Mouse (Mus musculus) liver (tissue): ENCODE data around the gene Grk3.

ENCODE experiments used
- DNase-seq: peaks from one replicate; pipeline ENCODE4 v3.0.0-alpha.2; 2020; ENCODE audit warnings: mixed read lengths

Grk3 gene

DNA sequence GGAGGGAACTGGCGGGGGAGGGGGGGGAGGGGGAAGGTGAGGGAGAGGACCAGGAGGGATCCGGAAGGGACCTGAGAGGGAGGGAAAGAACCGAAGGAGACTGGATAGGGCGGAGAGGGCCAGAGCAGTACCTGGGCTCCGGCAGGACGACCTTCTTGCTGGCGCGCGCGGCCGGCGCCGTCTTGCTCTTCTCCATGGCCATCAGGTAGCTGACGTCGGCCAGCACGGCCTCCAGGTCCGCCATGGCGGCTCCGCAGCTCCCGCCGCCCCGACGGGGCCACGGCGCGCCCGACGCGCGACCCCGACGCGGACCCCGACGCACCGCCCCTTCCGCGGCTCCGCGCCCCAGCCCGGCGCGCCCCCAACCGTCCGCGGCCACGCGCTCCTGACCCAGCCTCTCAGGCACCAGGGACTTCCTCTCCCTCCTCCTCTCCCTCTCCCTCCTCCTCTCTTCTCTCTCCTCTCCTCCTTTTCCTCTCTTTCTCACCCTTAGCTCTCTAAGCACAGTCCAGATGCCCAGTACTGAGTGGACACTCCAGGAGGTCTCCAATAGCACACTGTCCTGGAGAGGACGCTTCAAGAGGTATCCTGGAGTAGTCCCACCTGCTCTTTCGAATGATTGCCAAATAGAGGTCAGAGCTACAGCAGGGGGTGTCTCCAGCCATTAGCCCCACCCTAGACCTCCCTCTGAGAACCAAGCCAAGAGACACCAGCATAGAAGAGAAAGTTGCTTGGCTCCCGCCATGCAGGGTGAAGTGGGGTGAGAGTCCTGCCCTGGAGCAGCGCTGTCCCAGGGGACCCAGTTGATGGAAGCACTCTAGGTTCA, at the start of gene Grk3:
Grk3 (minus strand) TSS at position 556 of the 826 bp plus-strand sequence.
- DNase-seq, result peak; percentile 64

- DNase-seq, result peak; percentile 62
Observed at GRCm38 (mm10) chr5:113054308-113054707, 38.7 kb upstream of the Grk3 start.

DNA sequence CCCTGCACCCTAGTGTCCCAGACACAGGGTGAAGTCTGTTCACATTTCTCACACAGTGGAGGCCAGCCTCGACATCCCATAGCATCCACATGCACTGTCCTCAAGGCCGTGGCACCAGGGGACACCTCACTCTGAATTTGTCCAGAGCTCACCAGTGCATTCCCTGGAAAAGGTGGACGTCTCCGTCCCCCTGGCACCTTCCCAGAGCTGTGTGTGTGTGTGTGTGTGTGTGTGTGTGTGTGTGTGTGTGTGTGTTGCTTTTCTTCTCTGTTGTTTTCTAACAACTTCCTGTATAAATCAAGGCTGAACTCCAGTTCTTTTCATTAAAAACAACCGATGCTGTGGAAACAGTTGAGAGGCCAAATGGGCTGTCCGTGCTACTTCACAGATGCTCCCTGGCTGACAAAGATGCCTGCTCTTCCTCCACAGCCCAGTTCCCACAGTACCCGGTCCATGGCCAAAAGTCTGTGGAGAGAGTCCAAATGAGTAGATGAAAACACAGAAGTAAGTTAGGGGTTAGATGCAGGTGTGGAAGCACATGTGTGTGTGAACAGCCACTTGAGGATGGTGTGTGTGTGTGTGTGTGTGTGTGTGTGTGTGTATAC, 35.1 kb upstream of the Grk3 start:
- DNase-seq, result no peak

- DNase-seq, result no peak
Observed at GRCm38 (mm10) chr5:113049876-113050275, 34.3 kb upstream of the Grk3 start.

GRCm38 (mm10) chr5:113045511-113046273, 30.1 kb upstream of the Grk3 start:
- no peak for DNase-seq

- no peak for DNase-seq
Observed at GRCm38 (mm10) chr5:113043531-113043930, 27.9 kb upstream of the Grk3 start.

DNA sequence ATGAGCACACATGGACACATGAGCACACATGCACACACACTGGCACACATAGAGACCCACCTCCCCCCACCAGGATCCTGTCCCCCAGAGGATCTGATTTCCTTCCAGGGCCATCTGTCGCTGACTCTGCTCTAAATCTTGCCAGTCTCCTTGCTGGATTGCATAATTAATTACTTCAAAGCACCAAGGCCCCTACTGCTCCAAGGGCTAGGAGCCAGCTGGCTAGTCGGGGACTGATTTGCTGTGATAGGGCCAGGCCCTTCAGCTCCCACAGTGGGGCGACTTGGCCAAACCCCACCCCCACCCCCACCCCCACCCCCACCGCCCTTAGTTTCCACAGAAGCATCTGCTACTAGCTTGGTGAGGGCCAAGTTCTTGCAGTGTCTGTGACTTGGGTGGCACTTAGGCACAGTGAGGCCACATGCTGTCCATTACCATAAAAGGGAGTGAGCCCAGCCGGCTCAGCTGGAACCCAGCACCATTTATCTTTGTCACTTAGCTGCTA, 26.0 kb upstream of the Grk3 start:
- no peak for DNase-seq

- no peak for DNase-seq
Observed at GRCm38 (mm10) chr5:113040776-113041175, 25.2 kb upstream of the Grk3 start.

DNA sequence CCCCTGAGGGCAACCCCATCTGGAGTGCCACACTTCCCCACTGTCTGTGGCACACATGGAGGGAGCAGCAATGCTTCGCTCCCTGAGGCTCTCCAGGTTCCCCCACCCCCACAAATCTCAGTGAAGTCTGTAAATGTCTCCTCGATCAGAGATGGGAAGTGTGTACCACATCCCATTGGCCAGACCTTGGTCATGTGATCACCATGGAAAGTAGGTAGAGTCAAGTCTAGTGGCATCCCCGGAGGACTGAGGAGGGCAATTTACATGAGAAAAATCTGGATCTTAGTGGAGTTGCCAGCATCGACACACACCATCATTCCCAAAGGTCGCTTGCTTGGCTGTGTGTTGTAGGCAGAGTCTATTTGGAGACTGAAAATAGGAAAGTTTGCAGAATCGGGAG, 23.0 kb upstream of the Grk3 start:
- no peak for DNase-seq

DNA sequence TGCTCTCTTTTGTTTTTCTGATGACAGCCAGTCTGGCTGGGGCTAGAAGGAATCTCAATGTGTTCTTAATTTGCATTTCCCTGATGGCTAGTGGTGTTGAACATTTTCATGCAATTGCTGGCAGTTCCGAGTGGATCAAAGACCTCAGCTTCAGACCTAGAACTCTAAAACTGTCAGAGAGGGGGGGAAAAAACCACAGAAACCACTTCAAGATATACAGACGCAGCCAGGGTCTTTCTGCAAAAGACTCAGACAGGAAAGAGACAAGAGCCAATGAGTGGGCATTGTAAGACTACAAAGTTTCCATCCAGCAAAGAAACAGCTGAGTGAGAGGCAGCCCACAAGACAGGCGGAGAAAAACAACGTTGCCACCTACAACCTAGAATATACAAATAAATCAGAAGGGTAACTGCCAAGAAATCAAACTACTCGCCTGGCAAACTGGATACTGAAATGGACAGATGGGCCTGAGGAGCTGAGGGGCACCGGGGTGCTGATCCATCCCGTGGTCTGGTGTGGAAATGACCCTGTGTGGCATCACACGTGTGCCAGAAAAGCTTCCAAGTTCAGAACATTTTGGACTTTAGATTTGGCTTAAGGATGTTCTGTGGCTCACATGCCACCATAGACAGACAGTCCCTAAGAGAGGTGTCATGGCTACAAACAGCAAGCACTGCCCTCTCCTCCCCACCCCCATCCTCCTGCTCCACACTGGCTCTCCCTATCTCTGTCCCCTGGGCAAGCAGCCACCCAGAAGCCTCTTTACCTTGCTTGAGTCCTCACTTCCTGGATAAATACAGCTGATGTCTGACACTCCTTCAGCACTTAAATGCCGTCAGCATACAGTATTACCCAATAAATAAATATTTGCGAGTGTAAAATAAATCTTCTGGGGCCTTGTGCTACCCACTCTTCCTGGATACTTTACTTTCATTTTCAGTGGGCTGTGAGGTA, 19.8 kb upstream of the Grk3 start:
- DNase-seq, result no peak

- DNase-seq, result no peak
Observed at GRCm38 (mm10) chr5:113031201-113031754, 15.7 kb upstream of the Grk3 start.

DNA sequence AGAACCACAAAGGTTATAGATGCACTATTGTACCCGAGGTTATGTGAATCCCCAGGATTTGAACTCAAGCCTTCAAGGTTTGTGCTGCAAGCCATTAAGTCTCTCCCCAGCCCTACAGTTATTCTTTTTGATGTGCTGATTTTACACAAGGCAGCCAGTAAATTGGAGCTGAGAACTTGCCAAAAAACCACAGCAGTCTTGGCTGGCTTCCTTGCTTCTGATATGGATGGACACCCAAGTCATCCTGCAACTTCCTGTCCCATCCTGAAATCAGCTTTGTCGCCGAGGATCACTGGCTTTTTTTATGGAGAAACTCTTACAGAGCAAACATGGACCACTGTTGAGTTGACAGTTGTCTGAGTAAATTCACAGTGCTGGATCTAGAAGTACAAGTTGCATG, 14.5 kb upstream of the Grk3 start:
- no peak for DNase-seq

DNA sequence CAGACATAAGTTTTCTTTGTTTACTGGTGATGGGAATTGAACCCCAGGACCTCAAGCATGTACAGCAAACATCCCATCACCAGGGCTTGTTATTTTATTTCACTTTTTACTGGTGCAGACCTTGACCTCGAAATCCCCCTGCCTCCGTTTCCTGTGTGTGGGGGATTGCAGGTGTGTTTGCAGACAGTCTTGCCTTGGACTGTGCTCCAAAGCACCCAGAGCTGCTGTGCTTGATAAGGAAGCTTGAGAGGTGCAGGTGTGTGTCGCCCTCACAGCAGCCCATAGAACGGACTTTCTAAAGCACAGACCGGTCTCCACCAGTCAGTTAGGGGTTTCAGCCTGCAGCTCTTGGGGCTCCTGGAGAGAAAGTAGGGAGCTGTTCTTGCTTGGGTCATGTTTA, 11.1 kb upstream of the Grk3 start:
- DNase-seq, result no peak

GRCm38 (mm10) chr5:113024154-113024764, 8.7 kb upstream of the Grk3 start:
- DNase-seq, result peak; percentile 60

GRCm38 (mm10) chr5:113018190-113018589, 2.6 kb upstream of the Grk3 start:
- no peak for DNase-seq

- DNase-seq, result no peak
Observed at GRCm38 (mm10) chr5:113017004-113017403, 1.4 kb upstream of the Grk3 start.

- no peak for DNase-seq
Observed at GRCm38 (mm10) chr5:113014808-113015235, 769 bp downstream of the Grk3 start.

- no peak for DNase-seq
Observed at GRCm38 (mm10) chr5:113014111-113014807, 1.3 kb downstream of the Grk3 start.

DNA sequence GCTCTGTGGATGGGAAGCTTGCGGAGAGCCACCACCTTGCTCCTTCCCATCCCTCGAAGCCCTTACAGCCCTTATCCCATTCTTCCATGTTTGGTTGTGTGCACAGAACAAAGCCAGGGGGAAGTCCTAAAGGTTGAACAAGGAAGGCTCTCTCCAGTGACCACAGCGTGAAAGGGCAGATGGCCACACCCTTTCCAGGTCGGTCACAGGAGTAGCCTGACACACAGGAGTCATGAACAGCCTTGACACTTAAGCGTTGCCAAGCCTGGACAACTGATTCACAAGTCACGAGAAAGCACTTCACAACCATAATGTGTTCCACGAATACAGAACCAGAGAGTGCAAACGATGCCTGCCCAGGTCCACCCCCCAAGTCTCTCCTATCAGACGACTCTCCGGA, 3.7 kb downstream of the Grk3 start:
- DNase-seq, result no peak

DNA sequence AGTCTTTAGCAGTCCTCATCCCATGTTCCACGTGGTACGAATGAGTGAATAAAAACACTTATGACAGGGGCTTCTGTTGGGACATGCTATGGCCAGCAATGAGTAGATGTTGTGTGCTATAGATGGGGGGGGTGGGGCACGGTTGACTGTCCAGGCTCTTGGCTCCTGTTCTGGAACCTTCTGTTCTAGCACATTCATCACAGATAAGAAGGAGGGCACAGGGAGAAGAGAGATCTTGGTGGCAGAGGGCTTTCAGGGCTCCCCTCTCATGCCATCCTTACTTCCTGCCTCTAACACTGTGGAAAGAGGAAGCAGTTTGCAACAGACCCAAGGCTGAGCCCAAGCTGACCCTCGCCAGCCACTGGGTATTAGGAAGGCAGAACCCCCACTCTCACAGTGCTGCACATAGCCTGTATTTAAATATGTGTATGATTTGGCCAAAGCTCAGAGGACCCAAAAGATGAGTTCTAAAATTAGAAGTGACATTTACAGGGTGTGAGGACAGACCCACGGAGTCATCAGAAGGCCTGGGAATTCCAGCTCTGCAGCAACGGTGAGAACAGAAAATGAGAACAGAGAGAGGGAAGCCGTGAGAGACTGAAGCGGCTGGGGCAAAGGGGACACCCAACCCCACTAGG, 6.3 kb downstream of the Grk3 start:
- no peak for DNase-seq
